Mouse (Mus musculus): ENCODE results near the gene Alox8. TPM values are rescaled to one million over a fixed set of nuclear protein-coding genes. Genes with fewer than 3 reads are reported as not detected.

Alox8 gene
- total RNA-seq, 2 experiments from 2014 or later = not detected

GRCm38 (mm10) chr11:69180120-69180519 is 17.5 kb downstream of the Alox8 start:
- no peak for DNase-seq (ENCODE audit: low spot score in 2 of 2)

GRCm38 (mm10) chr11:69179512-69179911 is 18.1 kb downstream of the Alox8 start:
- no peak for DNase-seq (ENCODE audit: low spot score in 2 of 2)

DNA sequence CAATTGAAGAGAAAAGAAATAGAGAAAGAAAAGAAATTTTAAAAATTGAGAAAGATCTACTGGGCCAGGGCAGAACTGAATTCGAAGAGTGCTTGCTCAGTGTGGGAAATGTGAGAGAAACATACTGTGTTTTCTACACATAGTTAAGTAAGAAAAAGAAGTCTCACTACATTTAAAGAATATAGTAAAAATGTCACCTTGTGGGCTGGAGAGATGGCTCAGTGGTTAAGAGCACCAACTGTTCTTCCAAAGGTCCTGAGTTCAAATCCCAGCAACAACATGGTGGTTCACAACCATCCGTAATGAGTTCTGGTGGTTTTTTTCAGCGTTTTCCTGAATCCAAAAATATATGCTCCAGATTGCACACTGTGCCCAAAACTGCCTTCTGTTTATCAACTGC is 19.1 kb downstream of the Alox8 start:
- DNase-seq (ENCODE audit: low spot score in 2 of 2) = no peak

DNA sequence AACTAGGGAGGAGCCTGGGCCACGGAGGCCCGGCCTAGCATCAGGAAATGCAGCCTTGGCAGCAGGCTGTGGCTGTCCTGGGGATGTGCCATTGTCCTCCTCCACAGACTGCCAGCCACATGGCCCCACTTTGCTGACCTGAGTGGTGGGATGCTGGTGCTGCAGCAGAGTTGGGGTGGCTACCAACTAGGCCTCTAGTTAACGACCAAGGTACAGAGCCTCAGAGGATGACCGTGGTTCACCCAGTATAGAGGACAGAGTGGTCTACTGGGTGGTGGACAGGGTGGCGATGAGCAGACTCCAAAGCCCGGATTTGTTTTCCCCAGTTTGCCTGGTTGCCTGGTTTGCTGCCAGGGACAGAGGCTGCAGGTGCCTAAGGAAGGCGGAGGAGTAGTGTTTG is 22.9 kb downstream of the Alox8 start:
- no peak for DNase-seq (ENCODE audit: low spot score in 2 of 2)

GRCm38 (mm10) chr11:69172606-69173005 is 25.0 kb downstream of the Alox8 start:
- DNase-seq (ENCODE audit: low spot score in 2 of 2) = no peak

GRCm38 (mm10) chr11:69171626-69172025 is 26.0 kb downstream of the Alox8 start:
- DNase-seq (ENCODE audit: low spot score in 2 of 2) = peak; percentile 76 to 90

- no peak for DNase-seq (ENCODE audit: low spot score in 2 of 2)
Measured at GRCm38 (mm10) chr11:69169313-69169712, 28.3 kb downstream of the Alox8 start.

- peak in 1 of 2 experiments; percentile 38 for DNase-seq (ENCODE audit: low spot score in 2 of 2)
Measured at GRCm38 (mm10) chr11:69156800-69157199, 40.8 kb downstream of the Alox8 start, which contains the start of gene Alox12b. TSS of gene Alox12b (plus strand) at chr11:69156989.

DNA sequence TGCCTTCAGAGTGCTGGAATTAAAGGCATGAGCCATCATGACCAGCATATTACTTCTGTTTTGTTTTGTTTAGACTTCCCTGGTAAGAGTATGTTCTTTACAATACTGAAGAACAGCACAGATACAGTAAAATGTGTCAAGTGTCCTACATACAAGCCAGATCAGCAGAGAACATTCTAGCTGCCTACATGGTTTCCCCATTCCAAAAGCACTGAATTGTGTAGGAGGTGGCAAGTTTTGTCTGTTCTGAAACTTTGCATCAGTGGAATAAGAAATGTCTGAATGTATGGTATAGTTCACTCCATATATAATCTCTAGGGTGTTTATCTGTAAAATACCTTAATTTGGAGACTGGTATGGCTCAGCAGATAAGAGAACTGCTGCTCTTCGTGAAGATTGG is 42.3 kb downstream of the Alox8 start:
- DNase-seq (ENCODE audit: low spot score in 2 of 2) = no peak

DNA sequence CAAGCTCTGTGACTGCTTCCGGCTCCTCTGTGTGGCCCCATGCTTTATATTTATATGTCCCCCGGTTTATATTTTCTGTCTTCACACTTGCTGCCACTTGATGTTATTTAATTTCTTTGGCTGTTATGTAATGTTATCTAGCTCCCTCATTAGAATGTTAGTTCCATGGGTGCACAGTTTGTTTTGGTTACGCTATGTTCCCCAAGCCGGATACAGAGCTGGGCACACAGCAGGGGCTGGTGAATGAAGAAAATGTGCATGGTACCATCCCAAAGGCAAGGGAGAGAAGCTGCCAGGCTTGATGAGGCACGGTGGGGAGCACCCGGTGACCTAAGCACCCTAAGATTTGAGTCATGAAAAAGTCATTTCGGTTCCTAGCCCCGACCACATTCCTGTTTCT is 43.8 kb downstream of the Alox8 start:
- no peak for DNase-seq (ENCODE audit: low spot score in 2 of 2)

DNA sequence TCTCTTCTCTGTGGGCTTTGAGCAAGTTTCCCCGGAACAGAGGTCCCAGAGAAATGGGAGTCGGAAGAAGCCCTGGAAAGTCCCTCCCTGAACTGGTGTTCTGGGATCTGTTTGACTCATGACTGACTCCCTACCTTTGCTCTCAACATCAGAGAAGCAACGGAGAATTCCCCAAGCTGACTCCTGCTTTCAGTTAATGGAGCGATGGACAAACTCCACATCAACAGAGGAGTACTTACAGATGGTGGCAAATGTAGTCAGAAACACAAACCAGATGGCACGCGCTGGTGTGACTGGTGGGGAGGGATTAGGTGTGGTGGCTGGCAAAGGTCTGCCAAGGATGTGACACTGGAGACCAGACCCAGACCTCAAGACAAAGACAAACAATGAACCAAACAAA is 46.6 kb downstream of the Alox8 start:
- DNase-seq (ENCODE audit: low spot score in 2 of 2) = no peak

GRCm38 (mm10) chr11:69150444-69150843 is 47.2 kb downstream of the Alox8 start:
- DNase-seq (ENCODE audit: low spot score in 2 of 2) = peak; percentile 48 to 76

GRCm38 (mm10) chr11:69149728-69150127 is 47.9 kb downstream of the Alox8 start:
- DNase-seq (ENCODE audit: low spot score in 2 of 2) = peak in 1 of 2 experiments; percentile 45

DNA sequence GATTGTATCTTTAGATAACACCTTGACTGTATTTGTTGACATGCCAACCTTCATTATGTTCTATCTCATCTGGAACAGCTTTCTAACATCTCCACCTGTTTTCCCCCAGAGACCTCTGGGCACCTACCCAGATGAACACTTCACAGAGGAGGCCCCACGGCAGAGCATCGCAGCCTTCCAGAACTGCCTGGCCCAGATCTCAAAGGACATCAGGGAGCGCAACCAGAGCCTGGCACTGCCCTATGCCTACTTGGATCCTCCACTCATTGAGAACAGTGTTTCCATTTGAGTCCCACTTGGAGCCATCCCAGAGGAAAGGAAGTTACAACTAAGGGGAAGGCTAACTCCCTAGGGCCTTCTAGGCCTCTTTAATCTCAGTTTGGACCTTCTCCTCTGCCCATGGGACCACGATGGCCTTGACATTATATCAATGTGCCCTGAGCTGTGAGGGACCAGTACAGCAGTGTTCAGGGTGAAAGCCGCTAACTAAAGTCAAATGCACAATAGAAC is 49.1 kb downstream of the Alox8 start:
- no peak for DNase-seq (ENCODE audit: low spot score in 2 of 2)

- DNase-seq (ENCODE audit: low spot score in 2 of 2) = no peak
Measured at GRCm38 (mm10) chr11:69147546-69147945, 50.1 kb downstream of the Alox8 start.

DNA sequence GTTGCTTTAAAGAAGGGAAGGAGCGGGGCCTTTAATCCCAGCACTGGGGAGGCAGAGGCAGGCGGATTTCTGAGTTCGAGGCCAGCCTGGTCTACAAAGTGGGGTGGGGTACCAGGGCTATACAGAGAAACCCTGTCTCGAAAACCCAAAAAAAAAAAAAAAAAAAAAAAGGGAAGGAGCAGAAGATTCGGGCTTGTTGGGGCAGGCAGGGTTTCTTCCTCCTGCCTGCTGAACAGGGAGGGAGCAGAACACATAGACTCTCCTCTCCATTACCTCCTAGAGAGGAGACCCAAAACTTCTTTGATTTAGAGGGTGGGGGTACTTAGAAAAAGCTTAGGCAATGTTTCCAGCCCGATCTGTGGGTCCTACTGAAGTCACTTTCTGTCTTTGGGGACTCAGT is 62.3 kb downstream of the Alox8 start:
- DNase-seq (ENCODE audit: low spot score in 2 of 2) = no peak

DNA sequence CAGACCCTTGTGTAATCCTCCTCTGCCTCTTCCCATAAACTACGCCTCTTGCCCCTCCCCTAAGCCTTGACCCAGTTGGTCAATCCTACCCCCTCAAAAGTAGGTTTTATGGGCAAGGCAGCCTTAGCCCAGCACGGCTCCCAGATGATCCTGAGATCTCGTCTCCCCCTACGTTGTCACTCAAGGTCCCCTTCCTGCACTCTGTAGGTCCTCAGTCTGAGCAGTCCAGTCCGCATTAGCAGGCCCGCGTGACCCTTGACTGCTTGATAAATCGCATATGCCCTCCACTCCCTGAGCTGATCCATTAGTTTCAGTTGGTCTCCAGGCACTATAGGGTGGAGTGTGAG is 63.0 kb downstream of the Alox8 start:
- DNase-seq (ENCODE audit: low spot score in 2 of 2) = no peak

Other genes starting within 250 kb of the Alox8 start
- gene Arhgef15, start 240.4 kb downstream of the Alox8 start, total RNA-seq (2021) = 10 to 100 TPM; 16.9 to 19.0 TPM
- 1 to 10 TPM; 1.1 to 2.7 TPM for gene Slc25a35, start 229.7 kb downstream of the Alox8 start, total RNA-seq (2021)
- gene Rangrf, start 222.7 kb downstream of the Alox8 start, total RNA-seq (2021) = 10 to 100 TPM; 23.5 to 25.1 TPM
- 10 to 100 TPM; 14.9 to 16.8 TPM for gene Pfas, start 189.4 kb downstream of the Alox8 start, total RNA-seq (2021)
- 10 to 100 TPM; 21.9 to 23.1 TPM for gene Ctc1, start 181.9 kb downstream of the Alox8 start, total RNA-seq (2021)
- gene Aurkb, start 152.2 kb downstream of the Alox8 start, total RNA-seq (2021) = 10 to 100 TPM; 25.6 TPM
- 10 to 100 TPM; 14.6 to 14.9 TPM for gene Borcs6, start 138.1 kb downstream of the Alox8 start, total RNA-seq (2021)
- gene Tmem107, start 127.0 kb downstream of the Alox8 start, total RNA-seq (2021) = 10 to 100 TPM; 11.7 to 14.3 TPM
- gene Vamp2, start 109.4 kb downstream of the Alox8 start, total RNA-seq (2021) = 10 to 100 TPM; 61.1 to 70.4 TPM
- gene Per1, start 102.6 kb downstream of the Alox8 start, total RNA-seq (2021) = 10 to 100 TPM; 32.1 to 49.3 TPM
- under 1 TPM; 0.34 to 0.54 TPM for gene Hes7, start 77.4 kb downstream of the Alox8 start, total RNA-seq (2021)
- under 1 TPM; 0.29 to 0.56 TPM for gene 9130213A22Rik, start 75.3 kb downstream of the Alox8 start, total RNA-seq (2021)
- gene Aloxe3, start 71.9 kb downstream of the Alox8 start, total RNA-seq (2021) = under 1 TPM in 1 of 2 experiments, not detected in 1; 0.23 TPM
- gene Alox12b, start 40.9 kb downstream of the Alox8 start, total RNA-seq (2021) = not detected
- gene Gucy2e, start 39.2 kb upstream of the Alox8 start, total RNA-seq (2021) = not detected
- gene Cntrob, start 125.9 kb upstream of the Alox8 start, total RNA-seq (2021) = 10 to 100 TPM; 12.0 to 12.9 TPM
- 10 to 100 TPM; 62.2 to 63.1 TPM for gene Trappc1, start 126.1 kb upstream of the Alox8 start, total RNA-seq (2021)
- under 1 TPM; 0.49 to 0.56 TPM for gene Kcnab3, start 128.4 kb upstream of the Alox8 start, total RNA-seq (2021)
- 1 to 10 TPM; 2.8 to 3.1 TPM for gene Rnf227, start 142.6 kb upstream of the Alox8 start, total RNA-seq (2021)
- 10 to 100 TPM; 73.0 to 80.8 TPM for gene Chd3, start 171.6 kb upstream of the Alox8 start, total RNA-seq (2021)
- 10 to 100 TPM; 63.8 to 76.3 TPM for gene Naa38, start 197.6 kb upstream of the Alox8 start, total RNA-seq (2021)
- 10 to 100 TPM; 21.1 to 26.4 TPM for gene Cyb5d1, start 197.8 kb upstream of the Alox8 start, total RNA-seq (2021)
- gene Tmem88, start 200.4 kb upstream of the Alox8 start, total RNA-seq (2021) = 10 to 100 TPM; 16.9 to 17.4 TPM
- gene Kdm6b, start 215.8 kb upstream of the Alox8 start, total RNA-seq (2021) = 10 to 100 TPM; 51.2 to 59.4 TPM

All from gastrocnemius, postnatal 4 days (tissue).